Mouse (Mus musculus): ENCODE data around the gene Ptprk. TPM values are rescaled to one million over a fixed set of nuclear protein-coding genes. Genes with fewer than 3 reads are reported as not detected.

Gene Ptprk
- total RNA-seq, 2 experiments from 2014 or later = 78.3 to 87.8 TPM

- DNase-seq (ENCODE audit: low spot score in 2 of 2) = no peak
- intact Hi-C loops (cut with DNase I) = no loop called here
Measured at GRCm38 (mm10) chr10:28588401-28588800, 513.8 kb downstream of the Ptprk start.

DNA sequence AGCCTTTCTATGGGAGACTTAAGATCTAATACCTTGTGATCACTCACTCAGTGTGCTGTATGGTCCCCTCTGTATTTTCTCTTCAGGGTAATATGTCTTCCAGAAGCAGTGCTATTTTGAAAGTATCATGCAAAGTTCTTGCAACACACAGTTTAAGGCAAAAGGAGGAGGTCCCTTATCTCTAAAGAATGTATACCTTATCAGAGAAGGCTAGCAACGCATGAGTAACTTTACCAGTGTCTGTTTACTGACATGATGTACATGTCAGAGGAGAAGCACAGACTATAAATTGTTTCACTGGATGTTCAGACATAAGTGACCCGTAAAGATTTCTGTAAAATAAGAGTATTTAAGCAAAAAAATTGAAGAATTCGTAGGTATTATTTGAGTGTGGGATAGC lies 516.2 kb downstream of the Ptprk start:
- no peak for DNase-seq (ENCODE audit: low spot score in 2 of 2)
- intact Hi-C loops (cut with DNase I) = no loop called here

- intact Hi-C loops (cut with DNase I) = no loop called here
- DNase-seq (ENCODE audit: low spot score in 2 of 2) = no peak
Measured at GRCm38 (mm10) chr10:28593566-28594292, 519.1 kb downstream of the Ptprk start.

DNA sequence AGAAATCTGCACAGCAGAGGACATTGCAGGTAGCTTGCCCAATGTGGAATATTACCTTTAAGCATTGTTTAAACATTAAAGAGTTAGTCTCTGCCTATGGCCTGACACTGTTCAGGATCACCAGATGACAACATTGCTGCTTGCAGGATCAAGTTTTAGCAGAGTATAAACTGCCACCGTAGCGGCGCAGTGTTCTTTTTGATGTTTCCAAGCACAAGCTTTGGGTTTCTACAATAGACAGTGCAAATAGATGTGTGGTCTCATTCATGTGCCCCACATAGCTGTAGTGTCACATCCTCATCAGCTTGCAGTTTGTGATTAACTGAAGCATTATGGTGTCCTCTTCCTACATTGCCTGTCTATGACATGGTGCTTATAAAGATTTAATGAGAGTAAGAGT lies 522.3 kb downstream of the Ptprk start:
- DNase-seq (ENCODE audit: low spot score in 2 of 2) = no peak
- intact Hi-C loops (cut with DNase I) = no loop called here

DNA sequence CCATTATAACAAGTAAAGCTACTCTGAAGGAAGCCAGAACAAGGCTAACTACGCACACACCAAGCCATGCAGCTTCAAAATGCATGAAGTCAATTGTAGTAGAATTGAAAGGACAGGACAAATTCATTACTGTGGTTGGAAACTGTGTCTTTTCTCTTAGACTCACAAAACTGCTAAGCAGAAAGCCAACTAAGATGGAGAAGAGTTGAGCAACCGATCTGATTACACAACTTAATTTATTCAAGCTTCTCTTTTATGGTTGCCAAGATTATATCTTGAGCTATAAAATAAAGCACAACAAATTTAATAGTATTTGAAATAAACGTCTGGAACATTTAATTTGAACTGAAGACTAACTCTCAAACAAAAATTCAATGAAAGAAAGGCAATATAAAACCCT lies 534.5 kb downstream of the Ptprk start:
- DNase-seq (ENCODE audit: low spot score in 2 of 2) = no peak
- intact Hi-C loops (cut with DNase I) = no loop called here

- intact Hi-C loops (cut with DNase I) = no loop called here
- no peak for DNase-seq (ENCODE audit: low spot score in 2 of 2)
Measured at GRCm38 (mm10) chr10:28614396-28614795, 539.8 kb downstream of the Ptprk start.

DNA sequence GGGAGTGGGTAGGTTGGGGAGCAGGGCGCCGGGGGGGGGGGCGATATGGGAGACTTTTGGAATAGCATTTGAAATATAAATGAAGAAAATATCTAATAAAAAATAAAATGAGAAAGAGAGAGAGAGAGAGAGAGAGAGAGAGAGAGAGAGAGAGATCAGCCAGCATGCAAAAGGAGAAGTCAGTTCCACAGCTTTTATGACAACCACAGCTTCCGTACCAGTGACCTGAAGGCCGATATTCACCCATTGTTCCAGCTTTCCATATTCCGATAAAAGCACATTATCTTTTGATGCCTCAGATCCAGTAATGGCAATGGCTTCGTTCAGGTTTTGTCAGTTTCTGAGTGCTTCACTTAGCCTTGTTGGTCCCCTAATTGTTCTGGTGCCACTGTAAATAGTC lies 542.6 kb downstream of the Ptprk start:
- intact Hi-C loops (cut with DNase I) = no loop called here
- DNase-seq (ENCODE audit: low spot score in 2 of 2) = no peak

- no peak for DNase-seq (ENCODE audit: low spot score in 2 of 2)
Measured at GRCm38 (mm10) chr10:28618002-28618401, 543.4 kb downstream of the Ptprk start.

DNA sequence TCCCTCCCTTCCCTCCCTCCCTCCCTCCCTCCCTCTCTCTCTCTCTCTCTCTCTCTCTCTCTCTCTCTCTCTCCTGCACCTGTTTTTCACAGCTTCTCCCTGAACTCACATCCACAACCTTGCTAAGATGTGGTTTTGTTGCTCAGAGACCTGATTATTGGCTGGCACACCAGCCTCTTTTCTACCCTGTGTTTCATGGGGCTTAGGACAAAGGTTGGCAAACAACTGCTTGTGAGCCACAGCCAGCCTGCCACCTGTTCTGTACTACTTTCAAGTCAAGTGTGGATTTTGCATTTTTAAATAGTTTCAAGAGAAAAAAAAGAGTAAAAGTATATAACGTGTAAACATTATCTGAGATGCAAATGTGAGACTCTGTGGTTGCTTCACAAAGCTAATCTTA lies 544.8 kb downstream of the Ptprk start:
- DNase-seq (ENCODE audit: low spot score in 2 of 2) = no peak
- intact Hi-C loops (cut with DNase I) = no loop called here

More at GRCm38 (mm10) chr10:28618002-28618401, 543.4 kb downstream of the Ptprk start:
- intact Hi-C loops (cut with DNase I) = no loop called here

GRCm38 (mm10) chr10:28636096-28636495 lies 561.5 kb downstream of the Ptprk start:
- intact Hi-C loops (cut with DNase I) = no loop called here
- no peak for DNase-seq (ENCODE audit: low spot score in 2 of 2)

- intact Hi-C loops (cut with DNase I) = no loop called here
- no peak for DNase-seq (ENCODE audit: low spot score in 2 of 2)
Measured at GRCm38 (mm10) chr10:28641887-28642286, 567.3 kb downstream of the Ptprk start.

Small RNAs within 50 kb of the gene (microRNA-seq; reads per million reads assigned to microRNA genes)
- gene Gm22370 = 0 reads per million in 2 experiments
